Mouse (Mus musculus): Measurements from ENCODE around the gene Grm5. TPM values are rescaled to one million over a fixed set of nuclear protein-coding genes. Genes with fewer than 3 reads are reported as not detected.

Gene Grm5
- total RNA-seq (2021) = 100 to 1,000 TPM; 256 to 259 TPM

DNA sequence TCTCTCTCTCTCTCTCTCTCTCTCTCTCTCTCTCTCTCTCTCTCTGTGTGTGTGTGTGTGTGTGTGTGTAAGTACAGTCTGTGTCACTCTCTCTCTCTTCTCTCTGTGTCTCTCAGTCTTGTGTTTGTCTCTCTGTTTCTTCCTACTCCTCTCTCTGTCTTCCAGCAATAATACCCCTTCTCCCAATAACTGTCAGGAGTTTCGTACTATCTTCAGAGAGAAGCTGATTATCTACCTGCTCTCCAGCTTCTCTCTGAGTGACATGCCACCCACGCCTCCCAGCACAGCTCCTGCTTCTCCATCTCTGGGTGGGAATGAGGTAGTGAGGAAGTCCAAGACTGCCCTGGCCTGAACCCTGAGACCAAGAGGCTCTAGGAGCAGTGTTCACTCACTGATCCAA, at the start of gene Grm5:
TSS of gene Grm5 (plus strand) at position 301 of the 400 bp plus-strand sequence.
- DNase-seq = no peak

- DNase-seq = no peak
Observed at GRCm38 (mm10) chr7:87539031-87539430, 44.9 kb upstream of the Grm5 start.

GRCm38 (mm10) chr7:87565300-87565699, 18.7 kb upstream of the Grm5 start:
- DNase-seq = no peak

DNA sequence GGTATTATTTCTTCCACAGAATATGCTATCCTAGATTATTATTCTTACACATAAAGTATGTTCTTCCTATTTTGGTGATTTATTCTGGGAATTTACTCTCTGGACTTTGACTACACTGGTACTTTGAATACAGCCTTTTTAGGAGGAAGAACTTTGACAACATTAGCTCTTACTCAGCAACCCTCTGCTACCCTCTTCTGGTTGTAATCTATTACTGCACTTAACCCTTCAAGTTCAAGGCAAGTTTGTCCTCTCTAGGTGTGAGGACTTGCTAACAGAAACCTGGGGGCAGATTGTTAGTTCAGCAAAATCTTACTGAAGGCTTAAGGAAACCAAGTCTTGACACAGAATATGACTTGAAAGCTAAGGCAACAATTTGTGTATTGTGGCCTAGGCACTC, 17.5 kb upstream of the Grm5 start:
- no peak for DNase-seq

DNA sequence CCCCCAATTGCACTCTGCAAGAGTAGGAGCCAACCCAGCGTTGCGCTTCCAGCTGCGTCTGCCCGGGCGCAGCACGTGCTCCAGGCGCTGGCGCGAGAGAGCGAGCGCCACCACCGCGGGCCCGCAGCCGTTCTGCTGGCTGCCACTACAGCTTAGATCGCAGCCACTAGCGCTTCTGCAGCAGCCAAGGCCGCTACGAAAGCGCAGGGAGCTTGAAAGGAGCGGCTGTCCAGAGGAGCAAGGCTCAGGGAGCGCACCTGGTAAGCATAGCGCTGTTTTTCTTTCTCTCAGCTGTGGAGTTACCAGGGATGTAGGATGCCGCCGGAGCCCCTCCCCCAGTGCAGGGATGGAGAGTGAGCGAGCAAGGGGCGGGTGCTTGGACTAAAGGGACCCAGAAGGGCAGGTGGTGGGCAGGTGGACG, 323 bp downstream of the Grm5 start:
- DNase-seq = peak; percentile 77 to 78

DNA sequence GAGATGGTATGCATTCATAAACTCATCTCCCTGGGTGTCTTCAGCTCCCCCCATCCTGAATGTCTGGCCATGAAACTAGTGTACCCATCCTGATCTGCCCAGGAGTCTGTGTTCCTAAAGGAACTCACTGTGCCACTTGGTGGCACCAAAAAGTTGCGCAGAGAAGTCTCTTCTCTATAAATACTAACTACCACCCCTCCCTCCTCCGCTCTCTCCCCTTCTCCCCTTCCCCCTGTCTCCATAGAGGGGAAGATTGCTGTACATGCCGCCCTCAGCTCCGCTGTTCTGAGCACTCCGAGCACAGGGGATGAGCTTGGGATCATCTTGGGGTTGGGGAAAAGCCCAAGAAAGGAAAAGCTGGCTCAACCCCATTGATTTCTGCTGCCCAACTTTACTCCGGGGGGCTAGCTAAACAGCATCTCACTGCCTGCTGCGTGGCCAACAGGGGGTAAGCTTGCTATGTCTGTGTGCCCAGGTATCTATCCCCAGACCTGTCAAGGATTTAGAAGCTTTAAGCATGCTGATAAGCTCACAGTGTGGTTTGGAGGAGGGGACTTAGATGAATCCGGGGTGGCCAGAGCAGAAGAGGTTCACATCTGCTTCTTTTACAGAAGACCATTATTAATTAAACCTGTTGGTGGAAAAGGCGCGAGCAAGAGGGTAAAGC, 2.4 kb downstream of the Grm5 start:
- DNase-seq = peak; percentile 70 to 74

DNA sequence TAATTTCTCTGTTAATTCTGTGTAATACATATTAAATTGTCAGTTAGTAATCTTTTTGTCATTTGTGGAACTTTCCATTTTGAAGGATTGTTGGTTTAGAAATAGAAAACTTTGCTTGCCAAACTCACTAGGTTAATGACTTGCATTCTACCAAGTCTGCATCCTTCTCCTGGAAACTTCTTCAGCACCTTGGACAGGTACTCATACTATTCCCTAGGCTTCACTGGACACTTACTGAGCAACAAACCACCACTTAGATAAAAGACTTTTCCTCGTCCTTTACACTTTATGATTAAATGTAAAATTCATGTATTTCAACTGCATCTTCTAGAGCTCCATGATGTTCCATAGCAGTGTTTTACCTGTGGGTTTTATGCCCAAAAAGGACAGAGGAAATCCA, 4.0 kb downstream of the Grm5 start:
- DNase-seq = no peak

- DNase-seq = no peak
Observed at GRCm38 (mm10) chr7:87626251-87626650, 42.3 kb downstream of the Grm5 start.

- DNase-seq = no peak
Observed at GRCm38 (mm10) chr7:87635530-87635929, 51.6 kb downstream of the Grm5 start.

GRCm38 (mm10) chr7:87650610-87651009, 66.6 kb downstream of the Grm5 start:
- DNase-seq = no peak

DNA sequence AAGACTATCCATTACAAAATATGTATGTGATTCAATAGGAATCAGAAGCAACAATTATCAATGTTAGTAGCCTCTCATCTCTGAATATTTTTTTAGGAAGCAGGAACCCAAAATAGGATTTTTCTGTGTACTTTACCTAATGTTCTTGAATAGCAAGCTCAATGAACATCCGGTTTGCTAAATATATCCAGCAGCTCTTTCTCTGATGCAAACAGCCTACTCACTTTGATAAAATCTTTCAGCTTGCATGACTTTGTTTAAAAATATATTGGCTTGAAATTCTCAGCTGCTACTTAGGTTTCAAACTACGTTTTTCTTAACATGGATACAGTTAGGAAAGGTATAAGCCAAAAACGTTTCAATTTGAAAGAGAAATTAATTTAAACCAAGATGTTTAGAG, 77.8 kb downstream of the Grm5 start:
- no peak for DNase-seq

GRCm38 (mm10) chr7:87664041-87664440, 80.1 kb downstream of the Grm5 start:
- DNase-seq = no peak

GRCm38 (mm10) chr7:87716393-87716792, 132.4 kb downstream of the Grm5 start:
- DNase-seq = no peak

- DNase-seq = no peak
Observed at GRCm38 (mm10) chr7:87718631-87719030, 134.7 kb downstream of the Grm5 start.

GRCm38 (mm10) chr7:87734511-87734910, 150.5 kb downstream of the Grm5 start:
- no peak for DNase-seq

DNA sequence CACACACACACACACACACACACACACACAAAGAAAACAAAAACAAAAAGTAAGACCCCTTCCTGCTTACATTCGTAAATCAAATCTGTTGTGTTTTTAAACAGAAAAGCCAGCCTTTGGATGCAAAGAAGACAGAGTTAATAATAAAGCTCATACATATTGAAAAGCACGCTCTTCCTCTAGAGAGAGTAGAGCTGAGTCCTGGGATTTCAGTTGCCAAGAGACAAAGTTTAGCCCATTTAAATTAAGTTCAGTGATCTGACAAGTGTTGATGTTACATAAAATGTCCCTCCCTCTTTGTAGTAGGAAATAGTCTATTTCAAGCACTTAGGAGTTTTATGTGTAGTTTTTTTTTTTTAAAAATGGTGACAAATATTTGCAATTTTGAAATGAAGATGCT, 178.0 kb downstream of the Grm5 start:
- no peak for DNase-seq

- no peak for DNase-seq
Observed at GRCm38 (mm10) chr7:87762376-87762775, 178.4 kb downstream of the Grm5 start.

DNA sequence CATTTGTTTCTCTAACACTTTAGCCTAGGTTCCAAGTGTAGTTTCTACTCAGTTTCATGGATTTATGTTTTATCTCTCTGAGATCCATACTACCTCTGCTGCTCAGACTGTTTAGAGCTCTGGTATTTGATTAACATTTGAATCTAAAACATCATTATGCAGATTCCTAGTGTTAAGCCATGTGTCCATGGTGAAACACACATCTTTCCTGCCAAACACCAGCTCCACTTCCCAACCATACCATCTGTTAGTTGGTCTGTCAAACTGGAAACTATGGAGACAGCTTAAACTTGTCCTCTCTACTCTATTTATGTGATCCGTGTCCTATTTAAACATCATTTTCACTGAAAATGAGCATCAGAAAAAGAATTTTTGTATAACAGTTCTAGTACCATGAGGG, 203.6 kb downstream of the Grm5 start:
- peak; percentile 22 to 31 for DNase-seq

DNA sequence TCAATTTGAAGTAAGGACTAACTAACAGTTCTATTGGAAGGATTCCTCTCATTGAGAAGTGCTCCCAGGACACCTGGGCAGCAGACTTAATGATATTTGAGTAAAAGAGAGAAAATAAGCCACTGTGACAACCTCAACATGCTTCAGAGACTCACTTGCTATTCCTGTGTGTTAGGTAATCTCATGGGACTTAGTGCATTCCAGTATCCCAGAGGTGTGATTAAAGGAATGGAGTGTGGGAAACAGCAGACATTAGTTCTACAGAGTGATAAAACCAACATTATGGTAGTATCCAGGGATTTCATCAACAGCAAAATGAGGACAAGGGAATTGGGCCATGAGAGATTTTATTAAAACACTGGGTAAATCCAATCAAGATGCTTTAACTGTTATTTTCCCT, 205.0 kb downstream of the Grm5 start:
- DNase-seq = no peak

GRCm38 (mm10) chr7:87793896-87794295, 209.9 kb downstream of the Grm5 start:
- DNase-seq = no peak

DNA sequence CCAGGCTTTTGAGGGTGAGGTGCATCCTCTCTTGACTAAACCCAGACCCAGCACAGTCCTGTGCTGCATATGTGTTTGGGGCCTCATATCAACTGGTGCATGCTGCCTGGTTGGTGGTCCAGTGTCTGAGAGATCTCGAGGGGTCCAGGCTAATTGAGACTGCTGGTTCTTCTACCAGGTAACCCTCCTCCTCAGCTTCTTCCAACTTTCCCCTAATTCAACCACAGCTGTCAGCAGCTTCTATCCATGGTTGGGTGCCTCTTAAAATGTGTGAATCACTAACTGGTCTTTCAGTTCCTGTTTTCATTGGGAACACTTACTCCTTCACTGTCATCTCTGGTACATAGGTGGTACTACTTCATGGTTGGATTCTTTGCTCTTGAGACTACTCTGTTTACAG, 240.9 kb downstream of the Grm5 start:
- DNase-seq = no peak

DNA sequence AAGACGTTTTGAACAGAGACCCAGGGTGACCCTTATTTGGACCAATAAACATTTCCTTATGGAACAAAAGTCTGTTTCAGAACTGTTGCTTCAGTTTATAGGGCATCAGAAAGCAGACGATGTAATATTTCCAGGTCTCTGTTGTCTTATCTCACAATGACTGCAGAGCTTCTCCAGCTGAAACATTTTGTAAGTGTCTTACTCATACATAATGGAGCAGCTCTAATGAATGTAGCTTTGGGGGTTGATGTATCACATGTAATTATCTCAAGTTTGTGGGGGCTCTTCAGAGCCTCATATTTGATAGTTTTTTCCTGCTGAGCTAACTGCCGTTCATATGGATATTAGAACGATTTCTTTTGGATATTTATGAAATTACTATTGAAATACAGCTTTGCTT, 250.7 kb downstream of the Grm5 start:
- DNase-seq = no peak

GRCm38 (mm10) chr7:87838579-87838978, 254.6 kb downstream of the Grm5 start:
- no peak for DNase-seq

- no peak for DNase-seq
Observed at GRCm38 (mm10) chr7:87843496-87843895, 259.5 kb downstream of the Grm5 start.

DNA sequence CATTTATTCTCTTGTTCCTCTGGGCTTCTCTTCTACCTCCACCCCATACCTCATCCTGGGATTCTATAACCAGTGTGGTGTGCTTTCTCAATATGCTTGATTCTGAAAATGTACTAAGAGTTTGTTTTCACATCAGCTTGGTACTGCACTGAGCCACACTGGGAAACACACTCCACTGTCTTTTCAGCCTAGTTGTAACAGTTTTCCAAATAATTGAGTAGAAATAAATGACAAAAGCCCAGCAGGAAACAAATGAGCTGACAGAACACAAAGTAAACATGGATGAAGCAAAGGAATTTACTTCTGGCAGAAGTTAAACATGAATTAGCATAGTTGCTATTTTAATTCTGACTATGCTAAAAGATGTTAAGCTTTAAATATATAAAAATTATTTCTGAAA, 262.1 kb downstream of the Grm5 start:
- no peak for DNase-seq

All from layer of hippocampus, postnatal 36 days (tissue).